Mouse (Mus musculus): Measurements from ENCODE around the gene Gm12216. TPM values are rescaled to one million over a fixed set of nuclear protein-coding genes. Genes with fewer than 3 reads are reported as not detected.
A peak's percentile ranks its signal among the peaks of the same experiment; 100 is the strongest.
"Not testable (repeated sequence)": the region's sequence is repeated elsewhere in the genome, so short reads cannot be mapped to it uniquely, and the experiment has no call there.

Gene Gm12216
- polyA plus RNA-seq, 1 experiment from 2014 or later, result 1.5 TPM

- Histone ChIP-seq H3K27ac (ENCODE audit: low read depth) (no peak overlapping the region), H3K4me3 (ENCODE audit: low read depth, low read length) (no peak overlapping the region), H3K9ac (replicated peaks) (no peak overlapping the region), H3K9me3 (ENCODE audit: low read length) (no peaks in the 10 kb centered on the region), H3K27me3 (ENCODE audit: insufficient read depth, low read length) (no peaks in the 10 kb centered on the region), H3K4me2 (ENCODE audit: low read depth, low read length) (no peak overlapping the region), H3K4me1 (ENCODE audit: insufficient read depth) (no peaks in the 10 kb centered on the region), H3K36me3 (replicated peaks; ENCODE audit: insufficient read depth, low read length) (peaks cover 5% of the 10 kb centered on the region; the same call in 1 of the 2 replicates)
- DNase-seq (no peak), ATAC-seq (no peak)
- TF ChIP-seq EP300 (IDR thresholded peaks at IDR 0.05; ENCODE audit: low read depth) (no peak), CTCF (IDR thresholded peaks at IDR 0.05; ENCODE audit: low read depth) (no peak)
- WGBS (ENCODE audit: insufficient replicate concordance), result 68% methylated on average over 4 of the region's 4 CpGs
Measured at GRCm38 (mm10) chr11:53876488-53876887, 17.4 kb upstream of the Gm12216 start.

DNA sequence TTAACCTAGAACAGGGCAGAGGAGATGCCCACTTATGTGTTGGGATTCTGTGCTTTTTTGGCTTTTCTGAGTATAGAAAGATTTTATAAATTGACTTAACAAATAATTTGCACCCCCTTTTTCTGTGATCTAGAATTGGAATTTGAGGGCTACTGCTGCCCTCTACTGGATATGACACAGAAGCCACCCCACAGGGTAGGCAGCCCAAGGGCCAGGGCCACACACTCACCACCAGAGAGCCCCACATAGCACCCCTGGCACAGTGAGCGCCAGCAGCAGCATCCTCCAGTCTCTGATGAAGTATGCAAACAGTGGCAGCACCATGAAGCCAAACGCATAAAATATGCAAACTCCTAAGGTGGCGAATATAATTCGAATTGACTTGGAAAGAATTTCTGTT, 15.7 kb upstream of the Gm12216 start:
- no peak overlapping the region for H3K27ac ChIP-seq (ENCODE audit: low read depth)
- no peak for ATAC-seq
- no peak overlapping the region for H3K4me2 ChIP-seq (ENCODE audit: low read depth, low read length)
- WGBS (ENCODE audit: insufficient replicate concordance), result 80% methylated on average over 4 of the region's 4 CpGs
- DNase-seq, result no peak
- no peaks in the 10 kb centered on the region for H3K27me3 ChIP-seq (ENCODE audit: insufficient read depth, low read length)
- H3K9ac ChIP-seq (replicated peaks), result no peak overlapping the region
- TF ChIP-seq EP300 (IDR thresholded peaks at IDR 0.05; ENCODE audit: low read depth), result no peak
- peak; percentile 53 for TF ChIP-seq CTCF (IDR thresholded peaks at IDR 0.05; ENCODE audit: low read depth)
- H3K4me1 ChIP-seq (ENCODE audit: insufficient read depth), result no peaks in the 10 kb centered on the region
- H3K4me3 ChIP-seq (ENCODE audit: low read depth, low read length), result no peak overlapping the region
- no peaks in the 10 kb centered on the region for H3K9me3 ChIP-seq (ENCODE audit: low read length)
- H3K36me3 ChIP-seq (replicated peaks; ENCODE audit: insufficient read depth, low read length), result peaks cover 5% of the 10 kb centered on the region

DNA sequence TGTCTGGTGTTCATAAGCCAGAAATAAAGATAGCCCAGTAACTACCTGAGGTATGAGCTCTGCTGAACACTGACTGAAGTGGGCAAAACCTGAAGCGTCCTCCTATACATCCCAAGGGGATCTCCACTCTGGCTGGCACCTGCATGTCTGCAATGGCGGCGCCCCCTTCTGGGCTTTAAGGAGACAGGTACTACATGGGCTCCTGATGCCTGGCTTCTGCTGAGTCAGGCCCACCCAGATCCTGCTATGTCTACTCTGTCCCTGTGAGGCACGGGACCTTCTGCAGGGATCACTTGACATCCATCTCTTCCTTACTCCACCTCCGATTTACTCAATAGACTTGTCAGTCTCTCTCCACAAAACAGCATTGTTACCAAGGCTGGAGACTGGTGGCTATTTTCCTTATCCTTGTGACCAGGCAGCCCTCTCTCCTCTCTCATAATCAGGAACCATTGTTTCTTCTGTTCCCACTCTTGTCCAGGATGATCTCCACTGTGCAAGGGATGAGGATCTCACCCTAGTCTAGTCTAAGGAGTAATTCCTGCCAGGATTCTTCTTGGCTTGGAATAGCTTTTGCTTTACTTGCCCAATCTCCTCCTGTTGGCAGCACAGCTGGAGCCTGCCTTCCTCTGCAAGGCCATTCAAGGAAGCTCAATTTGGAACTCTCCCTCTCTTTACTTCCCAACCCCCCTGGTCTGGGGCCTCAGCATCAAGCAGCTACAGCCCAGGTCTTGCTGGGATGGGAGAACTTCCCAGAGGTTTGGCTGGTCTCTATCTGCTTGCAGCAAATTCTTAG, 15.1 kb upstream of the Gm12216 start:
- ATAC-seq; H3K4me2 ChIP-seq (ENCODE audit: low read depth, low read length); H3K36me3 ChIP-seq (replicated peaks; ENCODE audit: insufficient read depth, low read length); H3K27ac ChIP-seq (ENCODE audit: low read depth); H3K27me3 ChIP-seq (ENCODE audit: insufficient read depth, low read length); H3K4me1 ChIP-seq (ENCODE audit: insufficient read depth); H3K9ac ChIP-seq (replicated peaks); H3K4me3 ChIP-seq (ENCODE audit: low read depth, low read length); DNase-seq; H3K9me3 ChIP-seq (ENCODE audit: low read length): not testable (repeated sequence)
- WGBS (ENCODE audit: insufficient replicate concordance), result 78% methylated on average over 5 of the region's 5 CpGs
- peak; percentile 36 for TF ChIP-seq CTCF (IDR thresholded peaks at IDR 0.05; ENCODE audit: low read depth)

DNA sequence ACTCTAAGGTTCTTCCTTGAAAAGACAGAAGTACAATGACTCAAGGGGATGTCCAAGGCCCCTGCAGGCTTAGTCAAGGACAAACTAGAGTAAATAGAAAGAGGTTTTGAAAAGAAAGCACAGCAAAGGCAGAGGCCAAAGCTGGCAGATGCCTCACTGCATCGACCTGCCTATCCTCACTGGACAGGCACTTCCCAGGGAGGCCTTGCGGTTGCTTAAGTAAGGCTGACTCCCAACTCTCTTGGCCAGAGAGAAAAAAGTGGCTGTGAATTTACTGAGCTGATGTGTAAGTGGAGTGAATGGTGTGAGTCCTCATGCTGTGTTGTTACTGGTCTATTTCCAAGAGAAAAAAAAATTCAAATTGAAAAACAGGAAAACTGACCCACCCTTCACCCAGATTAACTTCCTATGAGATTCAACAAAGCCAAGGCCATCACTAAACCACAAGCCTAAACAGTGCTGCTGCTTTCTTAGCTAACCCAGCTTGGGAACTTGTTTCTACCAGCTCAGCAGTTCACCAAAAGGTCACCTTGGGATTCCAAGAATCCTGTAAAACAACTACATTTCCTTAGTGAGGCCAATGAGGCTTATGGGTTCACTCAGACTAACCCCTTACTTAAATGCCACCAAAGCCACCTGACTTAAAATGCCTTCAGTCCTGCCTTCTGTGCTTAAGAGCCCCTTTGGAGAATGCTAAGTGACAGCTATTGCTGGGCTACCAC, 12.9 kb upstream of the Gm12216 start:
- Histone ChIP-seq H3K27me3 (ENCODE audit: insufficient read depth, low read length) (no peaks in the 10 kb centered on the region), H3K36me3 (replicated peaks; ENCODE audit: insufficient read depth, low read length) (peaks cover 5% of the 10 kb centered on the region), H3K4me3 (ENCODE audit: low read depth, low read length) (no peak overlapping the region), H3K9me3 (ENCODE audit: low read length) (no peaks in the 10 kb centered on the region), H3K4me2 (ENCODE audit: low read depth, low read length) (no peak overlapping the region), H3K9ac (replicated peaks) (no peak overlapping the region), H3K27ac (ENCODE audit: low read depth) (no peak overlapping the region), H3K4me1 (ENCODE audit: insufficient read depth) (no peaks in the 10 kb centered on the region)
- TF ChIP-seq CTCF (IDR thresholded peaks at IDR 0.05; ENCODE audit: low read depth) (no peak), EP300 (IDR thresholded peaks at IDR 0.05; ENCODE audit: low read depth) (no peak)
- DNase-seq (no peak), ATAC-seq (no peak)
- 77% methylated on average over 2 of the region's 2 CpGs for WGBS (ENCODE audit: insufficient replicate concordance)

DNA sequence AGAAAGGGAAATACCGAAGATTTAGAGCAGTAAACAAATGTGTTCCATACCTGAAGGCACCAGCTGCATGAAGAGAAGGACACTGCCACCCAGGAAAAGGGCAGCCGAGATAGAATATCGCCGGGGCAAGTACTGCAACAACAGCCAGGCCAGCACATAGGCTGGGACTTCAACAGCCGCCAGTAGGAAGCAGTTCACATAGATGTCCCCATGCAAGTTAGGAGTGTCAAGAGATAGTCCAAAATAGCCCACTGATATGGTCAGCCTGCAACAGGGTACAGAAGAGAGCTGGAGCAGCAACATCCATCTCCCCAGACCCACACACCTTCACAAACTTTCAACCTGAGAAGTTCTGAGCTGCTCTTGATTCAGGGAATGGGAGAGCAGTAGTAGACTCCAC, 10.1 kb upstream of the Gm12216 start:
- DNase-seq, result no peak
- no peak overlapping the region for H3K27ac ChIP-seq (ENCODE audit: low read depth)
- H3K4me3 ChIP-seq (ENCODE audit: low read depth, low read length), result no peak overlapping the region
- H3K27me3 ChIP-seq (ENCODE audit: insufficient read depth, low read length), result no peaks in the 10 kb centered on the region
- WGBS (ENCODE audit: insufficient replicate concordance), result 86% methylated on average over 5 of the region's 5 CpGs
- no peak overlapping the region for H3K4me2 ChIP-seq (ENCODE audit: low read depth, low read length)
- no peaks in the 10 kb centered on the region for H3K9me3 ChIP-seq (ENCODE audit: low read length)
- peaks cover 8% of the 10 kb centered on the region for H3K36me3 ChIP-seq (replicated peaks; ENCODE audit: insufficient read depth, low read length)
- no peak overlapping the region for H3K9ac ChIP-seq (replicated peaks)
- ATAC-seq, result no peak
- no peaks in the 10 kb centered on the region for H3K4me1 ChIP-seq (ENCODE audit: insufficient read depth)
- no peak for TF ChIP-seq EP300 (IDR thresholded peaks at IDR 0.05; ENCODE audit: low read depth)
- TF ChIP-seq CTCF (IDR thresholded peaks at IDR 0.05; ENCODE audit: low read depth), result no peak

DNA sequence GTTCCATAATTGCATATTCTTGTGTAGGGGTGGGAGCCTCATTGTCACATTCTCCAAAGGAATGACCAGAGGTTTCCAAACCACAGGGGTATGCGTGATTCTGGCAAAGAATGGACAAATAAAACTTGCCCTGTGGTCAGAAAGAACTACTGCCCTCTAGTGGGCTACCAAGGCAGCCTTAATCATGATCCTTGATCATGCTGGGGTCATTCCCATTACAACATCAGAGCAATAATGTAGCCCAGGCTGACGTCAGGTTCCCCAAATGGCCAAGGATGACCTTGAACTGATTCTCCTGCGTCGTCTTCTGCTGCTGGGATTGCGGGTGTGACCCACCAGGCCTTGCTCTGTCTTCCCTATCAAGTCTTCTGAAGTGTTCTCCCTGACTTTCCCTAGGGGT, 9.3 kb upstream of the Gm12216 start:
- not testable (repeated sequence) for DNase-seq; H3K27me3 ChIP-seq (ENCODE audit: insufficient read depth, low read length); H3K36me3 ChIP-seq (replicated peaks; ENCODE audit: insufficient read depth, low read length); H3K9ac ChIP-seq (replicated peaks); H3K27ac ChIP-seq (ENCODE audit: low read depth); H3K4me3 ChIP-seq (ENCODE audit: low read depth, low read length); H3K9me3 ChIP-seq (ENCODE audit: low read length); H3K4me2 ChIP-seq (ENCODE audit: low read depth, low read length); H3K4me1 ChIP-seq (ENCODE audit: insufficient read depth)
- ATAC-seq, result peak; percentile 43; the same call in 1 of the 2 replicates
- peak; percentile 50 for TF ChIP-seq CTCF (IDR thresholded peaks at IDR 0.05; ENCODE audit: low read depth)
- 42% methylated on average over 5 of the region's 5 CpGs for WGBS (ENCODE audit: insufficient replicate concordance)

GRCm38 (mm10) chr11:53864724-53865310, 5.8 kb upstream of the Gm12216 start:
- not testable (repeated sequence) for H3K9me3 ChIP-seq (ENCODE audit: low read length); H3K4me1 ChIP-seq (ENCODE audit: insufficient read depth); ATAC-seq; H3K27ac ChIP-seq (ENCODE audit: low read depth); H3K9ac ChIP-seq (replicated peaks); DNase-seq; H3K4me2 ChIP-seq (ENCODE audit: low read depth, low read length); H3K27me3 ChIP-seq (ENCODE audit: insufficient read depth, low read length); H3K36me3 ChIP-seq (replicated peaks; ENCODE audit: insufficient read depth, low read length); H3K4me3 ChIP-seq (ENCODE audit: low read depth, low read length)
- WGBS (ENCODE audit: insufficient replicate concordance), result 72% methylated on average over 1 of the region's 4 CpGs

DNA sequence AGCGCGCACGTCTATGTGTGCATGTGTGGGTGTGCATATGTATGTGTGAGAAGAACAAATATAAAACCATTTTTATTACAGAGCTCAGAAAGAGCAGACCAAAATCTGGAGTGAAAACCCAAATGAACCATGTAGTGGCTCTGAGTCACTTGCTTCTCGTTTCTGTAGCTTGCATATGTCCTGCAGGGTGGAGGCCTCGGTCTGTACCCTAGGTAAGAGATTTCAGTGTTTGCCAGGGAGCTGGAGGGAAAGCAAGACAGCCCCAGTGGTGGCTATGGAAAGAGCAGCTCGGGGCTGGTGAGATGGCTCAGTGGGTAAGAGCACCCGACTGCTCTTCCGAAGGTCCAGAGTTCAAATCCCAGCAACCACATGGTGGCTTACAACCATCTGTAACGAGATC, 1.9 kb upstream of the Gm12216 start:
- H3K9me3 ChIP-seq (ENCODE audit: low read length); H3K4me3 ChIP-seq (ENCODE audit: low read depth, low read length); DNase-seq; H3K4me2 ChIP-seq (ENCODE audit: low read depth, low read length); H3K4me1 ChIP-seq (ENCODE audit: insufficient read depth); H3K36me3 ChIP-seq (replicated peaks; ENCODE audit: insufficient read depth, low read length); H3K27me3 ChIP-seq (ENCODE audit: insufficient read depth, low read length); H3K27ac ChIP-seq (ENCODE audit: low read depth); ATAC-seq; H3K9ac ChIP-seq (replicated peaks): not testable (repeated sequence)
- 78% methylated on average over 8 of the region's 9 CpGs for WGBS (ENCODE audit: insufficient replicate concordance)
